Mouse (Mus musculus) bone marrow, adult 2 months (tissue): Measurements from ENCODE around the gene Mif4gd. TPM values are rescaled to one million over a fixed set of nuclear protein-coding genes. Genes with fewer than 3 reads are reported as not detected.
A peak's percentile ranks its signal among the peaks of the same experiment; 100 is the strongest.

ENCODE experiments used
- H3K27ac ChIP-seq: fragments of 200-500 bp; 2 replicates; pipeline ENCODE4 v1.5.1; 2012; ENCODE audit warnings: low read depth, mild to moderate bottlenecking, control low read depth, inconsistent platforms, low read length; ENCODE audit not compliant: control insufficient read depth, poor library complexity, insufficient read depth
- H3K4me1 ChIP-seq: fragments of 200-500 bp; 2 replicates; pipeline ENCODE4 v1.6.1; 2011; ENCODE audit warnings: low read length; ENCODE audit not compliant: control insufficient read depth, insufficient read depth
- H3K4me3 ChIP-seq: fragments of 200-500 bp; replicated peaks from 2 replicates; pipeline ENCODE3; 2011; ENCODE audit warnings: mild to moderate bottlenecking, low read depth, low read length, control low read depth; ENCODE audit not compliant: control insufficient read depth
- CTCF ChIP-seq: fragments of 200-500 bp; IDR thresholded peaks from 2 replicates; pipeline ENCODE4 v1.5.1; 2011; ENCODE audit warnings: low read length, control low read depth; ENCODE audit not compliant: control insufficient read depth, insufficient read depth
- POLR2A ChIP-seq: fragments of 200-500 bp; IDR thresholded peaks from 2 replicates; pipeline ENCODE4 v1.6.1; 2011; ENCODE audit warnings: low read depth, mild to moderate bottlenecking, control low read depth, low read length, borderline replicate concordance; ENCODE audit not compliant: control insufficient read depth
- WGBS: fragments of 180-500 bp; shearing (Covaris S2); methylation state at CpG from one replicate; pipeline ENCODE4 v1.1.7; 2018; 5-methylcytosine and 5-hydroxymethylcytosine counted together
- polyA plus RNA-seq: library from polyadenylated mRNA; stranded (reverse); fragments of >200 nt; gene quantifications from 2 replicates; pipeline ENCODE4 v1.2.4, GENCODE M21; 2011; ENCODE audit warnings: low replicate concordance; ENCODE audit not compliant: missing spikeins, insufficient read depth, insufficient read length

Gene Mif4gd
- 65.8 and 86.0 TPM in 2 replicates for polyA plus RNA-seq

GRCm38 (mm10) chr11:115612410-115613137, at the start of gene Mif4gd:
Gene Mif4gd, minus strand, starts transcription at chr11:115612969.
- H3K4me1 ChIP-seq: peaks cover 1% of the 10 kb centered on the region; the same call in 1 of the 2 replicates
- TF ChIP-seq CTCF (peak; percentile 37; the same call in 1 of the 2 replicates), POLR2A (peak; percentile 69; the same call in 1 of the 2 replicates)
- H3K27ac ChIP-seq: peak within 1 kb of the TSS; percentile 92
- under 1% methylated on average over 75 of the region's 80 CpGs for WGBS
- H3K4me3 ChIP-seq: peak within 1 kb of the TSS; percentile 81

GRCm38 (mm10) chr11:115660376-115660775, 47.6 kb upstream of the Mif4gd start:
- no peak for TF ChIP-seq CTCF
- no peak for TF ChIP-seq POLR2A
- Histone ChIP-seq H3K27ac (no peak overlapping the region), H3K4me1 (peaks cover 5% of the 10 kb centered on the region), H3K4me3 (no peak overlapping the region)
- 85% methylated on average over 4 of the region's 4 CpGs for WGBS

GRCm38 (mm10) chr11:115658521-115658920, 45.8 kb upstream of the Mif4gd start:
- no peak overlapping the region for H3K4me3 ChIP-seq
- H3K4me1 ChIP-seq: peaks cover 3% of the 10 kb centered on the region
- no peak overlapping the region for H3K27ac ChIP-seq
- TF ChIP-seq POLR2A (no peak), CTCF (no peak)
- WGBS: 43% methylated on average over 6 of the region's 6 CpGs

GRCm38 (mm10) chr11:115654128-115654527, 41.4 kb upstream of the Mif4gd start:
- no peaks in the 10 kb centered on the region; the same call in none of the 2 replicates for H3K4me1 ChIP-seq
- no peak for TF ChIP-seq CTCF
- TF ChIP-seq POLR2A: no peak
- no peak overlapping the region for H3K27ac ChIP-seq
- no peak overlapping the region for H3K4me3 ChIP-seq
- 19% methylated on average over 2 of the region's 2 CpGs for WGBS

DNA sequence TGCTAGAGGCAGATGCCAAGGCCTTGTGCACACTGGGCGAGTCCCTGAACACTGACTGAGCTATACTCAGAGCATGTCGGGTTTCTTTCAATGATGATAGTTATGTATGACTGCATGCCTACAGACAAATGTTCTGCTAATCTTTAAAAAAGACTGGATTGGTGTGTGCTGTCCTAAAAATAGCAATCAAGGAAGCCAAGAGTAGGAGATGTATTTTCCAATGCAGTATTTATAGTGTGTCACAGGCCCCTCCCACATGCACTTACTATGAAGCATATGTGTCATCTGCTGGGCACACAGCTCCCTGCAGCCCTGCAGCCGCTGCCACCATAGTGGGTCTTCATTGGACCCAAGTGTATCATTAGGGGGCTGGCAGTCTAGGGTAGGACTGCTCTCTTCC, 40.4 kb upstream of the Mif4gd start:
- Histone ChIP-seq H3K4me3 (no peak overlapping the region), H3K4me1 (no peaks in the 10 kb centered on the region; the same call in 1 of the 2 replicates), H3K27ac (no peak overlapping the region; the same call in 1 of the 2 replicates)
- 79% methylated on average over 3 of the region's 3 CpGs for WGBS
- TF ChIP-seq CTCF: no peak
- TF ChIP-seq POLR2A: no peak

DNA sequence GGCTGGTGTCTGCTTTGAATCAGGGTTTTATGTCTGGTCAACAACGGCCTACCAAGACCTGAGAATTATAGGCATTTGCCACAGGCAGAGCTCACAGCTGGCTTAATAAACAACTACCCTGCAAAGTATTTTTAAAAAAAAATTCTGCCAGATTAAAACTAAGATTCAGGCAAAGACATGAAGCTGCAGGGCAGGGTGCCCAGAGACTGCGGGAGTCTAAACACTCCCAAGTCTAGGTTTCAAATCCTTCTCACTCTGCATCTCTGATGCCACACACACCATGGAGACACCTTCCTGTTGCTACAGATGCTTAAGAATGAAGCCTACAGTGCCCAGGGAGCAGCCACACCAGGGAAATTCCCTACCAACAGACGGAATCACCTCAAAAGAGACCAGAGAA, 38.9 kb upstream of the Mif4gd start:
- H3K4me3 ChIP-seq: no peak overlapping the region
- TF ChIP-seq CTCF (no peak), POLR2A (no peak)
- H3K4me1 ChIP-seq: no peaks in the 10 kb centered on the region; the same call in 1 of the 2 replicates
- no peak overlapping the region for H3K27ac ChIP-seq
- WGBS: 81% methylated on average over 3 of the region's 3 CpGs

DNA sequence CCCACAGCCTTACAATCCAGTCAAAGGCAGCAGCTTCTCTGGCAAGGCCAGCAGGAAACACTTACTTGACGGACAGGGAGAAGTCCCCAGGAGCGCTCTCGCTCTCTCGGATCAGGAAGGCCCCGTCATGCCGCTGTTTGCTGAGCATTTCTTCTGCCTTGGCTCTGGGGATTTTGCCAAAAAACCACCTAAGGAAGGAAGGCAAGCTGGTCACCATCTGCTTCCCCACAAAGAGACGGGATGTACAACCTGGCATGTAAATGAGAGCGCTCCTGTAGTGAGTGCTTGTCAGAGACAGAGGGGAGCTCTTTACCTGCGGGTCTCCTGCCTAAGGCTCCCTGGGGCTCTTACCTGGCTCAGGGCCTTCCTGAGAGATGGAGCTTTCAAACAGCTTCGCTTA, 36.9 kb upstream of the Mif4gd start:
- Histone ChIP-seq H3K4me1 (no peaks in the 10 kb centered on the region; the same call in 1 of the 2 replicates), H3K27ac (no peak overlapping the region), H3K4me3 (no peak overlapping the region)
- WGBS: 73% methylated on average over 10 of the region's 10 CpGs
- TF ChIP-seq POLR2A (no peak), CTCF (no peak)

GRCm38 (mm10) chr11:115647459-115647858, 34.7 kb upstream of the Mif4gd start:
- no peaks in the 10 kb centered on the region; the same call in 1 of the 2 replicates for H3K4me1 ChIP-seq

More at GRCm38 (mm10) chr11:115647459-115647858, 34.7 kb upstream of the Mif4gd start:
- Histone ChIP-seq H3K27ac (no peak overlapping the region), H3K4me3 (no peak overlapping the region)
- WGBS: 42% methylated on average over 6 of the region's 6 CpGs
- TF ChIP-seq POLR2A (no peak), CTCF (0 out of 2 replicates have a peak, but pooled peaks have one; percentile 23)
